Mouse (Mus musculus): ENCODE data around the gene Lipa.
A peak's percentile ranks its signal among the peaks of the same experiment; 100 is the strongest.

The Lipa gene

GRCm38 (mm10) chr19:34521978-34522377 lies 5.3 kb downstream of the Lipa start:
- DNase-seq: no peak

GRCm38 (mm10) chr19:34521361-34521760 lies 5.9 kb downstream of the Lipa start:
- DNase-seq: no peak

- DNase-seq: no peak
Measured at GRCm38 (mm10) chr19:34520051-34520450, 7.2 kb downstream of the Lipa start.

- DNase-seq: no peak
Measured at GRCm38 (mm10) chr19:34519646-34520045, 7.6 kb downstream of the Lipa start.

GRCm38 (mm10) chr19:34518786-34519185 lies 8.5 kb downstream of the Lipa start:
- no peak for DNase-seq

- peak; percentile 15 to 17 for DNase-seq
Measured at GRCm38 (mm10) chr19:34517812-34518594, 9.3 kb downstream of the Lipa start.

- no peak for DNase-seq
Measured at GRCm38 (mm10) chr19:34517197-34517596, 10.1 kb downstream of the Lipa start.

- DNase-seq: no peak
Measured at GRCm38 (mm10) chr19:34516346-34516745, 10.9 kb downstream of the Lipa start.

GRCm38 (mm10) chr19:34515681-34516080 lies 11.6 kb downstream of the Lipa start:
- no peak for DNase-seq

- DNase-seq: no peak
Measured at GRCm38 (mm10) chr19:34511528-34511927, 15.7 kb downstream of the Lipa start.

GRCm38 (mm10) chr19:34510717-34511116 lies 16.6 kb downstream of the Lipa start:
- no peak for DNase-seq

- DNase-seq: no peak
Measured at GRCm38 (mm10) chr19:34505161-34505721, 22.0 kb downstream of the Lipa start.

GRCm38 (mm10) chr19:34500763-34501162 lies 26.5 kb downstream of the Lipa start:
- peak; percentile 17 to 33 for DNase-seq

GRCm38 (mm10) chr19:34496353-34496752 lies 30.9 kb downstream of the Lipa start:
- no peak for DNase-seq

- no peak for DNase-seq
Measured at GRCm38 (mm10) chr19:34493859-34494258, 33.4 kb downstream of the Lipa start.

GRCm38 (mm10) chr19:34483547-34483946 lies 43.7 kb downstream of the Lipa start:
- DNase-seq: peak in 1 of 2 experiments; percentile 13

- peak; percentile 10 to 14 for DNase-seq
Measured at GRCm38 (mm10) chr19:34474991-34475971, 52.0 kb downstream of the Lipa start, which contains the start of gene Ch25h. Gene Ch25h, minus strand, starts transcription at chr19:34475164.

GRCm38 (mm10) chr19:34474228-34474990 lies 52.9 kb downstream of the Lipa start:
- DNase-seq: peak; percentile 5 to 12

GRCm38 (mm10) chr19:34471703-34472102 lies 55.6 kb downstream of the Lipa start:
- DNase-seq: no peak

- DNase-seq: no peak
Measured at GRCm38 (mm10) chr19:34468794-34469193, 58.5 kb downstream of the Lipa start.

- no peak for DNase-seq
Measured at GRCm38 (mm10) chr19:34468216-34468615, 59.1 kb downstream of the Lipa start.

GRCm38 (mm10) chr19:34464453-34464852 lies 62.8 kb downstream of the Lipa start:
- no peak for DNase-seq
